Comparison of ENCODE assay signal across 8 mouse cellular contexts in the genomic region with DNA sequence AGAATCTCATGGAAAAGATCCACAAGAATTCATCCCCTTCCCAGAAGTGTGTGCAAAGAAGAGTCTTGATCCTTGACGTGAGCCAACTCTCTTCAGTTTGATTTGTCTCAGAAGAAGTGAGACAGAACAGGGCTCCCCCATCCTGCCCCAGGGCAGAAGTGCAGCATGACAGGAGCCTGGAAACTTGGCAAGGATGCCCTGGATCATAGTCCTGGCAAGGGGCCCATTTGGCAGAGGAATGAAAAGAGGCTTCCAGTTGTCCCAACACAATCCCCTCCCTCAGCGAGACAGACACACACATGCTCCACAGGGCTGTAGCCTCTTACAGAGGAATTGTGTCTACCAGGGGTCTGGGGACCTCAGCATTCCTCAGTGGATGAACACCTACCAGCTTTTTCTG.
A peak's percentile ranks its signal among the peaks of the same experiment; 100 is the strongest.
DNase-seq lines count a peak whose midpoint lies in the region; ATAC-seq and TF ChIP-seq lines count a peak whose summit lies in the region.

No protein-coding gene starts in this region.

- H3K27ac ChIP-seq in liver, embryonic 11.5 days (ENCODE audit: low read depth, low read length): no peak overlapping the region
- no peak overlapping the region for H3K27ac ChIP-seq in forebrain, postnatal 0 days (ENCODE audit: low read depth, low read length)
- H3K27ac ChIP-seq in intestine, embryonic 16.5 days (ENCODE audit: low read length): peak overlapping the region; percentile 21; the same call in 1 of the 2 replicates

- TF ChIP-seq CTCF in forebrain, postnatal 0 days (IDR thresholded peaks at IDR 0.05; ENCODE audit: low read depth): no peak

- DNase-seq in liver: peak; percentile 22
- no peak for DNase-seq in liver, embryonic 11.5 days (ENCODE audit: low spot score)
- DNase-seq in adrenal gland, postnatal 36 days: peak; percentile 79 to 80
- peak; percentile 69 for DNase-seq in forebrain, postnatal 0 days
- peak; percentile 84 to 89 for DNase-seq in lung, postnatal 4 days
- DNase-seq in embryo, embryonic 11 days: no peak
- no peak for DNase-seq in spleen, adult 18-20 months

- no peak overlapping the region for H3K4me3 ChIP-seq in liver, embryonic 11.5 days (ENCODE audit: low read depth, low read length)
- no peak overlapping the region for H3K4me3 ChIP-seq in forebrain, postnatal 0 days (ENCODE audit: low read depth, low read length)
- no peak overlapping the region for H3K4me3 ChIP-seq in intestine, embryonic 16.5 days (ENCODE audit: low read length)

- H3K36me3 ChIP-seq in liver, embryonic 11.5 days (ENCODE audit: control insufficient read depth, insufficient read depth, low read length): no peaks in the 10 kb centered on the region
- no peaks in the 10 kb centered on the region for H3K36me3 ChIP-seq in forebrain, postnatal 0 days (ENCODE audit: insufficient read depth)
- H3K36me3 ChIP-seq in intestine, embryonic 16.5 days (ENCODE audit: control insufficient read depth, insufficient read depth, low read length): no peaks in the 10 kb centered on the region

- no peaks in the 10 kb centered on the region for H3K4me1 ChIP-seq in liver, embryonic 11.5 days (replicated peaks; ENCODE audit: control insufficient read depth, insufficient read depth, low read length)
- no peaks in the 10 kb centered on the region for H3K4me1 ChIP-seq in forebrain, postnatal 0 days (ENCODE audit: insufficient read depth)
- 0 out of 2 replicates have a peak, but pooled peaks cover 5% of the 10 kb centered on the region for H3K4me1 ChIP-seq in intestine, embryonic 16.5 days (ENCODE audit: control insufficient read depth, insufficient read depth, low read length)

- H3K27me3 ChIP-seq in liver, embryonic 11.5 days (replicated peaks; ENCODE audit: control insufficient read depth, insufficient read depth, low read length): 0 out of 2 replicates have a peak, but pooled peaks cover 2% of the 10 kb centered on the region
- H3K27me3 ChIP-seq in forebrain, postnatal 0 days (ENCODE audit: insufficient read depth, low read length): no peaks in the 10 kb centered on the region
- H3K27me3 ChIP-seq in intestine, embryonic 16.5 days (replicated peaks; ENCODE audit: control insufficient read depth, insufficient read depth, low read length): no peaks in the 10 kb centered on the region

- 49% methylated on average over 2 of the region's 2 CpGs for WGBS in liver, embryonic 11.5 days
- WGBS in forebrain, postnatal 0 days: 16% methylated on average over 2 of the region's 2 CpGs
- WGBS in intestine, embryonic 16.5 days: 25% methylated on average over 2 of the region's 2 CpGs

- no peaks in the 10 kb centered on the region for H3K9me3 ChIP-seq in liver, embryonic 11.5 days (ENCODE audit: control insufficient read depth, low read length)
- H3K9me3 ChIP-seq in forebrain, postnatal 0 days (ENCODE audit: low read length): no peaks in the 10 kb centered on the region
- no peaks in the 10 kb centered on the region for H3K9me3 ChIP-seq in intestine, embryonic 16.5 days (ENCODE audit: control insufficient read depth, low read length)

- H3K9ac ChIP-seq in liver, embryonic 11.5 days (ENCODE audit: low read depth, low read length): no peak overlapping the region
- no peak overlapping the region for H3K9ac ChIP-seq in forebrain, postnatal 0 days
- H3K9ac ChIP-seq in intestine, embryonic 16.5 days (ENCODE audit: low read depth, low read length): no peak overlapping the region

- ATAC-seq in liver, embryonic 11.5 days (replicated peaks; ENCODE audit: low FRiP score): no peak
- peak; percentile 28; the same call in 1 of the 2 replicates for ATAC-seq in forebrain, postnatal 0 days
- peak; percentile 52; the same call in 1 of the 2 replicates for ATAC-seq in intestine, embryonic 16.5 days

- H3K4me2 ChIP-seq in liver, embryonic 11.5 days: no peak overlapping the region
- H3K4me2 ChIP-seq in forebrain, postnatal 0 days (ENCODE audit: low read depth): no peak overlapping the region
- no peak overlapping the region for H3K4me2 ChIP-seq in intestine, embryonic 16.5 days (ENCODE audit: low read depth, low read length)

Comparison
In these comparisons a context has a peak if more than half of its experiments do, and no peak if none do; other contexts are left out.
1. DNase-seq: peak in liver (single experiment), adrenal gland, postnatal 36 days (2 of 2), forebrain, postnatal 0 days (single experiment) and lung, postnatal 4 days (2 of 2); none in liver, embryonic 11.5 days (single experiment), embryo, embryonic 11 days (single experiment) and spleen, adult 18-20 months (0 of 2).